Mouse (Mus musculus) testis, adult 2 months (tissue): ENCODE data around the gene Sphk2.

Experiments used
- CTCF ChIP-seq: fragments of 200-500 bp; IDR thresholded peaks from 2 replicates; pipeline ENCODE4 v1.5.1; 2012; ENCODE audit warnings: low read depth, mild to moderate bottlenecking, inconsistent platforms, low read length, moderate library complexity; ENCODE audit not compliant: control insufficient read depth, insufficient read depth, insufficient replicate concordance
- POLR2A ChIP-seq: fragments of 200-500 bp; IDR thresholded peaks from 2 replicates; pipeline ENCODE4 v1.6.1; 2012; ENCODE audit warnings: low read depth, mild to moderate bottlenecking, inconsistent platforms, low read length, moderate library complexity; ENCODE audit not compliant: control insufficient read depth

- TF ChIP-seq CTCF: no peak
- no peak for TF ChIP-seq POLR2A
Measured at GRCm38 (mm10) chr7:45747450-45747849, 29.6 kb upstream of the Sphk2 start.
